Mouse (Mus musculus): ENCODE results near the gene Cep57. TPM values are rescaled to one million over a fixed set of nuclear protein-coding genes. Genes with fewer than 3 reads are reported as not detected.
"Not testable (repeated sequence)": the region's sequence is repeated elsewhere in the genome, so short reads cannot be mapped to it uniquely, and the experiment has no call there.

The Cep57 gene
- total and polyA plus RNA-seq, 3 experiments, result 4.9 to 16.5 (median 15.5) TPM

DNA sequence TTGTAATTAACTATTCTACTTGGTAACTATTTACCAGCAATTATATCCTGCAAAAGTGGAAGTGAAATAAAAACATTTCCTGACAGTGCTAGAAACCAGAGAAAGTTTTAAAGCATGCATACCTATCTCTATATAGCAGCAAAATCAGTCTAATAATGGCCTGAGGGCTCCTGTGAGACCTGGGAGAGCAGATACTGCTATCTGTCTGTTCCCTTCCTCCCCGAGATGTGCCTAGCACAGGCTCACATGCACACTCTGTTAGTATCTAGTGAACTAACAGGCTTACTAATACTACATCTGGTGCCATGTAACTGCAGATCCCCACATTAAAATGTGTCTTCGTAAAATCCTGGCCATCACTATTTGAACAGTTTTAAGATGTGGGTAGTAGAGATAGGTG is 32.2 kb downstream of the Cep57 start:
- no peak for DNase-seq

DNA sequence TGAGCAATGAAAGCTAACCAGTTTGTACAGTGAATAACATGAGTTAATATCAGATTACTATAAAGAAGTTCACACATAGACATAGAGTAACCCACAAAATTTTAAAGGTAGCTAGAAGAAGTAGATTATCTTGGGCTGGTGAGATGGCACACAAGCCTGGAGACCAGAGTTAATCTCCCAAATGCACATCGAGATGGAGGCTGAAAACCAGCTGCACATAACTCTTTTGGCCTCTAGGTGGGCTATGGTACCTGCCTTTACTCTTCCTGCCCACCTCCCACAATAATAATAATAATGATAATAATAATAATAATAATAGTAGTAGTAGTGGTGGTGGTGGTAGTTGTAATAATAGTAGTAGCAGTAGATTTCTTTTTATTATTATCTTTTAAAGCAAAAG is 32.6 kb downstream of the Cep57 start:
- no peak for DNase-seq

DNA sequence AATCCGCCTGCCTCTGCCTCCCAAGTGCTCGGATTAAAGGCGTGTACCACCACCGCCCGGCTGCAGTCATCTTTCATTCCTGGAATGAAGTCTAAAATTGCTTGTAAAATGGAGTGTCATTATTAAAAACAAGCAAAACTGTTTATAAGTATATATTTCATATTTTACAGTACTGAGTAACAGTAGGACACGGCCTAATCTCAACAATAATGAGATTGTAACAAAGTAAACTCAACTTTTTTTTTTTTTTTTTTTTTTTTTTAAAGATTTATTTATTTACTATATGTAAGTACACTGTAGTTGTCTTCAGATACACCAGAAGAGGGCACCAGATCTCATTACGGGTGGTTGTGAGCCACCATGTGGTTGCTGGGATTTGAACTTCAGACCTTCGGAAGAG is 36.0 kb downstream of the Cep57 start:
- not testable (repeated sequence) for DNase-seq

DNA sequence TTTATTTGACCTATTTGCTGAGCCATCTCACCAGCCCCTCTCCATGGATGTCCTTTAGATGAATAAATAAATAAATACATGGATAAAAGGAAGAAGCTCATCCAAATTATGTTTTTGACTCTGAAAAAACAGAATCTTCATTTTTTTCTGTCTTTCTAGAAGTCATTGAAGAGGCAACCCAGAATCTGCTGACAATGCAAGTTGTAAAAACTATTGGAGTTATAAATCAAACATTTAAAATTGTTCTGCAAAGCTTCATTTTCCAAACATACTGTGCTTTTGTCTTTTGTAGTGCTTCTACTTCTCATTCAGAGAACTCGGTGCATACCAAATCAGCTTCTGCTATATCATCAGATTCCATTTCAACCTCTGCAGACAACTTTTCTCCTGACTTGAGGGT is 44.9 kb downstream of the Cep57 start:
- no peak for DNase-seq

DNA sequence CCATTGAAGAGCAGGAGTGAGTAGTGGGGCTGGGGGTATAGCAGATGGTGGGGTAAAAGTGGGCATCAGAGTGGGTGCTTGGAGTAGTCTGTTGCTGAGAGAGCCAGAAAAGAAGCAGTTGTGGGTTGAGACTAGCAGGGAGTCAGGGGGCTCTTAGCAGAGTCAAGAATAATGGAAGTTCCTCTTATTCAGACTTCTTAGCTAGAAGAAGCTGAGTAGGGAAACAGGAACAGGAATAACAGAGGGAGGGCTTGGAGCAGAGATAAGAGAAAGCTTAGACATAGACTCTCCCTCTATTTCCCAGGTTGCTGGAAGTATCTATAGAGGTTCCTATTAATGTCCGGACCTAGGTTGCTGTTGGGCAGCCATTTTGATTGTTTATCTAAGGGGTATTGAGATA is 52.2 kb downstream of the Cep57 start:
- DNase-seq, result no peak

DNA sequence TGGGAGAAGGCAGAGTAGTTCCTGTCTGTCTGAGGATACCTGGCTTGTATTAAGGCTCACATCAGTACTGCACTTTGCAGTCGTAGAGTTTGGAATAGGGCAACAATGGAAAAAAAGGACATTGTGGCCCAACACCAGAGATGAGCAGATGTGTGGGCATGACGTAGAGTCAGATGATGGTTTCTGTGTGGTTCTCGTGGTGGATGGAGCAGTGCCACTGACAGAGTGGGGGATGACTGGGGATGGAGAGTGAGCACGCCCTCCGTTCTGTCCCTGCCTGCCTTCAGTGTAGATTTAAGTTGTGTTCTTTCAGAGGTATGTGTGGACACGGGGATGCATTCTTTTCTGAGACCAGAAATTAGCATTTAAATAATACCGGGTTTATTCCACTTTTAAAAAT is 60.3 kb downstream of the Cep57 start:
- no peak for DNase-seq

DNA sequence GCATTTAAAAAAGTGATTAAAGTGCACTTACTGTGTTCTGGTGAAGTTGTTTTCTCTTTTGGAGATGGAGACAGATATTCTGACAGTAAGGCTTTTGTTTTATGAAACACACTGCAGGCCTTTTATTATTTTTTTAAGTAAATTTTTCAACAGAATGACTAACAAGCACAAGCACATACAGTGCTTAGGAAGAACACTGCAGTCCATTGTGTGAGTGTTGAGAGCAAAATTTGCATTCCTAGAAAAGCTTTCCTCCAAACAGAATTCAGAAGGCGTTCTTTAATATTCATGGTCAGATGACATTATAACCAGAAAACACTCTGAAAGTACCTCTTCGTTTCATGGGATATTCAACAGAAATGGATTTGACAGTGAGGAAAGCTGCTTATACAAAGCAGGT is 61.3 kb downstream of the Cep57 start:
- DNase-seq, result no peak

DNA sequence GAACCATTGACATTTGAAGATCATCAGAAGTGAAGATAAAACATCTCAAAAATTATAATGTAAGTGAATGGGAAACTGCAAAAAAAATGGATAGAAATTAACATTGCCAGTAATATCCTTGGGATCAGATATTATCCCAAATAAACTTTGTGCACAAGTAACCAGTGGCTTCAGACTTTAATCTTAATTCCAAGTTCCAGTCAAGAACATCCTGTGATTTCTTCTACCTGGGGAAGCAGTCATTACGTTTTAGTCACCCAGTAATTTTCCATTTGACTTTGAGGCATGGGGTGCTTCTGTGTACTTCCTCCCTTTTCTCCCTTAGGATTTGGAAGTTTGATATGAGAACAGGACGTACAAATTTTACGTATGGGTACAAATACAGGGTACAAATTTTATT is 66.5 kb downstream of the Cep57 start:
- no peak for DNase-seq

Other genes with a start within 250 kb of the Cep57 start
- gene Mtmr2, start 78.7 kb downstream of the Cep57 start, total RNA-seq (2021), result 10 to 100 TPM; 52.7 to 58.4 TPM
- 219 and 282 TPM in 2 replicates for gene Mtmr2, start 78.7 kb downstream of the Cep57 start, polyA plus RNA-seq (2012; rRNA removed)
- gene Fam76b, start 609 bp upstream of the Cep57 start, total RNA-seq (2021), result 10 to 100 TPM; 12.0 to 19.4 TPM
- 5.9 and 6.2 TPM in 2 replicates for gene Fam76b, start 609 bp upstream of the Cep57 start, polyA plus RNA-seq (2012; rRNA removed)